Mouse (Mus musculus) G1E-ER4 (cell line): ENCODE data around the gene Smc3. TPM values are rescaled to one million over a fixed set of nuclear protein-coding genes. Genes with fewer than 3 reads are reported as not detected.

Experiments used
- GATA1 ChIP-seq: IDR thresholded peaks from one replicate; pipeline ENCODE4 v1.8.0; 2012; ENCODE audit warnings: low read length, inconsistent platforms
- polyA plus RNA-seq: library from polyadenylated mRNA; stranded (reverse); fragments of >175 nt; gene quantifications from 2 replicates; pipeline ENCODE4 v1.2.3, GENCODE M21; 2012

The Smc3 gene
- polyA plus RNA-seq, 1 experiment: 36.3 TPM

DNA sequence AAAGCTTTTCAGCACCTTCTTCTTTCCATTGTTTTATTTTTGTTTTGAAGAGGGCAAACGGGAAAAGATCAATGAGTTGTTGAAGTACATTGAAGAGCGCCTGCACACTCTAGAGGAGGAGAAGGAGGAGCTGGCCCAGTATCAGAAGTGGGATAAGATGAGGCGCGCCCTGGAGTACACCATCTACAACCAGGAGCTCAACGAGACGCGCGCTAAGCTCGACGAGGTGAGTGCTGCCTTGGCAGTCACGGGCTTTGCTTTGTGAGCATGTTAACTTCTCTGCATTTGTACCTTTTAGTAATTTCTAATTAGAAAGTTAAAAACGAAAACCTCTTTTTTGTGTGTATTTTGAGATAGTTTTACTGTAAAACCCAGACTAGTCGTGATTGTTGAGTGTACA, 21.5 kb downstream of the Smc3 start:
- TF ChIP-seq GATA1: no peak

DNA sequence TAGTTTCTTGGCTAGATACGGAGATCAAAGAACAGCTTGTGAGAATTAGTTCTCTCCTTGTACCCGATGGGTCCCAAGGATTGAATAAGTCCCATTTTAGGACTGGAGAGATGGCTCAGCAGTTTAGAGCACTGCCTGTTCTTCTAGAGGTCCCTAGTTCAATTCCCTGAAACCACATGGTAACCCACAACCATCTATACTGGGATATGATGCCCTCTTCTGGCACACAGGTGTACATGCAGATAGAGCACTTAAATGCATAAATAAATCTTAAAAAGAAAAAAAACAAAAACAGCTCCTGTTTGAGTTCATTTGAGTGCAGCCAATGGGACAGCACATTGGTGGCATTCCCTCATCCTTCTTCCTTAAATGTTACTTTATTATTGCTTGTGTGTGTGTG, 37.8 kb downstream of the Smc3 start:
- TF ChIP-seq GATA1: no peak

DNA sequence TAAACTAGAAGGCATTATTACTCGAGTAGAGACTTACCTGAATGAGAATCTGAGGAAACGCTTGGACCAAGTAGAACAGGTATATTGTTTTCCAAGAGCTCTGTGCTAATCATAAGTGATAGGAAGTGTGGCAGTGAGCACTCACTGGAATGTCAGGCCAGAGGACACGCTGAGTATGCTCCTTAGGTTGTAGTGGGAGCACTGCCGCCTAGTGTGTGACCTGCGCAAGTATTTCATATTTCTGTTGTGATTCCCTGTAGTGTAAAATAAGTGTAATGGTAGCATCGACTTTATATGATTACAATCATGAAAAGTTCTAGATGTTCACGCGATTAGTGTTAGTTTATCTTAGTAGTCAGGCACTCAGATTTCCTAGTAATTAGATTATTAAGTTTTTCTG, 38.5 kb downstream of the Smc3 start:
- no peak for TF ChIP-seq GATA1

DNA sequence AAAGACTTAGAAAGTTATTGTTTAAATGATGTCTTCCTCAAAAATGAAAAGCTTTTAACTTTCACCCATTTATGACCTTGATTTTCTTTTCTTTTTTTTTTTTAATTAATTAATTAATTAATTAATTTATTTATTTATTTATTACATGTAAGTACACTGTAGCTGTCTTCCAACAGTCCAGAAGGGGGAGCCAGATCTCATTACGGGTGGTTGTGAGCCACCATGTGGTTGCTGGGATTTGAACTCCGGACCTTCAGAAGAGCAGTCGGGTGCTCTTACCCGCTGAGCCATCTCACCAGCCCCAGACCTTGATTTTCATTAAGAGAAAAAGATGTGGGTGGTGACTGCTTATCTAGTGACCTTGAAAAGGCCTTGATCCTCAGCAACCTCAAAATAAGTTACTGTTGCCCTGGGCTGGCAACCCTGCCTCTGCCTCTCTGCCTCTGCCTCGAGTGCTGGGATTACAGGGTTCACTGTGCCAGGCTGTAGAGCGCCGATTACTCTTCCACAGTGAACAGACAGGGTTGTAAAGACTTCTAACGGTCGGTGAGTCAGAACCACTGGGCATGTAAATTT, 43.9 kb downstream of the Smc3 start:
- no peak for TF ChIP-seq GATA1

DNA sequence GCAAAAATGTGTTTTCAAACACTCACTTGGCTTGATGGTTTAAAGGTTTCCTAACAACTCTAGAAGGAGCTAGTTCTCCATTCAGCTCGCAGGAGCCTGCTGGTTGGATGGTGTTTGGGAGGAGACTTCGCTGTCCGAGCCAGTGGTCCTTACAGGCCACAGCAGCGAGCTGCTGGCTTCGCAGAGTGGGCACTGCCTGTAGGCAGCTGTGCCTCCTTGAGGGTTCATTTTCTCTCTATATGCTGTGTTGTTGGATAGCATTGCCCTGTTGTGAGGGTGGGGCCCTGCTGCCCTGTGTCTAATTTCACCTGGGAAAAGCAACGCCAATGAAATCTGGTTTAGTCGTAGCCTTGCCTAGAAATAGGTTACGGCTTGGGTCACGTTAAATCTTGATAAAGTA, 47.1 kb downstream of the Smc3 start:
- no peak for TF ChIP-seq GATA1

DNA sequence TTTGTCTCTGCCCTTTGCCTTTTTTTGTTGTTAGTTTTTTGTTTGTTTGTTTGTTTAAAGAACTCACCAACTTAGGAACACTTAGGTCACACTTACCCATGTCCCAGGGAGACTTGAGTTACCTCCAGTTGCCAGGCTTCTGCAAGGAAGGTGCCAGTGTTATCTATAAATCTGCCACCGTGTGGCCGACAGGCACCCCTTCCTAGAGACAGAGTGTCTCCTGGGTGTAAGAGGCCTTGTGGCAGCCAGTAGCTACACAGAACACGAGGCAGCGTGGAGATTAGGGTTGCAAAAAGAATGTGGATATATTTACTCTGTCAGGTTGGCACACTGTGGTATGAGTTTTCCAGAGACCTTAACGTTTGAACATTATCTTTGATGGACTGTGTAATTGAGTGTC, 47.9 kb downstream of the Smc3 start:
- TF ChIP-seq GATA1: no peak

DNA sequence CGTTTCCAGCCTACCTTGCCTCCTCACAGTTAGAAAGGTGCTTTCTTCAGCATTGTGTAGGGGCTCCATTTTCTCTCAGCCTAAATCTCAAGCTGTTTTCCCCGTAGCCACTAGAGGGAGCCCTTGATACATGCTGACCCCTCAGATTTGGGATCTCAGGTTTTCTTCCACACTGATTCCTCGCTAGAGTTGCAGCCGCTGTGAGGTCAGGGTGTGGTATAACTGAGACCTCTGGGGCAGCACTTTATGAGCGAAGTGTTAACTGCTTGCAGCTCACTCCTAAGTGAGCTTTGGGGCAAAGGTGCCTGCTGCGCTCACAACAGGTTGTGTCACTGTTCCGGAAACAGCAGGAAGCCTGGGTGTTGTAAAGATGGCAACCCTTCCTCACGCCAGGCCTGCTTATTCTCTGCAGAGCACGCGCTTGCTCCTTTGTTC, 48.6 kb downstream of the Smc3 start:
- no peak for TF ChIP-seq GATA1

DNA sequence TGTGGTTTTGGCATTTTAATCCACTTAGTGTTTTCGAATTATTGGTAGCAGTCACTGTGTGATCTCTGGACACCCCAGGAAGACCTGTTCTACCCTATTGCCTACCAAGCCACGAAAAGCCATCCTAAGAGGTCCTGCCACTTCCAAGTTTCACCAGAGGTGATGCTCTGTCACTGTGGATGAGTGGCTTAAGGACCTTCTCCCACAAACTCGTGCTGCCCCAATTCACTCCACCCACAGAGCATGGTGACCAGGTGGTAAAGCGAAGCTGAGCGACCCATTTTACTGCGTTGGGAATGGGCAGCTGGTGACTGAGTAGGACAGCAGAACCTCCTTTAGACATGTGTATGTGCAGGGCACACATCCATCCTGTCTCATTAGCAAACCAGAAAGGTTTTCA, 49.2 kb downstream of the Smc3 start:
- no peak for TF ChIP-seq GATA1

DNA sequence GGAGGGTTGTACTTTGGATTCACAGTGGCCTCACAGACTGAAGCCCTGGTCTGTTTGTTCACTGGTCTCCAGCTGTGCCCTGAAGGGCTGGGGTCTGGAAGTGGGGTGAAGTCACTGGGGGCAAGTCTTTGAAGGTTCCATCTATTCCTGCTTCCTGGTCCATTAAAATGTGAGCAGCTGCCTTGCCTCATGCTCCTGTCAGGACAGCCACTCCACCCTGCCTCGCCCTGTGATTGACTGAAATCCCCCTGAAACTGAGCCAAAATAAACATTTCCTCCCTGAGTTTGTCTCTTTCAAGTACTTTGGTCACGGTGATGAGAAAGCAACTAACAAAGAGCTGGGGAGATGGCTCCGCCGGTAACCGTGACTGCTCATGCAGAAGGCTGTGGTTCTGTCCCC, 49.6 kb downstream of the Smc3 start:
- no peak for TF ChIP-seq GATA1

DNA sequence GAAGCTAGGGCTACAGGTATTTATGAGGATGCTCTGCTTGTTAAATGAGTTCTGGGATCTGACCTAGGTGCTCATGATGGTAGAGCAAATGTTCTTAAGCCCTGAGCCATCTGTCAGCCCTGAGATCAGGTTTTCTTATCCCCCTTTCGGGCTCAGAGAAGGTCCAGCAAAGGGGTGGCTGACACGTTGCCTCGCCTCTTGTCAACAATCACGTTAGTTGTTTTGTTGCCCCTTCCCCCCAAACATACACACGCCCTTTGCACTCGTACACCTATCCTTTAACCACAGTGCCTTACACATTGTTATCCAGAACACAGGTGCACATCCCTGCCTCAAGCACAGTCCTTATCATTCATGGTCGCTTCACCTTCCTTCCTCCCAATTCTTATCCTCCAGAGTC, 50.7 kb downstream of the Smc3 start:
- TF ChIP-seq GATA1: no peak

DNA sequence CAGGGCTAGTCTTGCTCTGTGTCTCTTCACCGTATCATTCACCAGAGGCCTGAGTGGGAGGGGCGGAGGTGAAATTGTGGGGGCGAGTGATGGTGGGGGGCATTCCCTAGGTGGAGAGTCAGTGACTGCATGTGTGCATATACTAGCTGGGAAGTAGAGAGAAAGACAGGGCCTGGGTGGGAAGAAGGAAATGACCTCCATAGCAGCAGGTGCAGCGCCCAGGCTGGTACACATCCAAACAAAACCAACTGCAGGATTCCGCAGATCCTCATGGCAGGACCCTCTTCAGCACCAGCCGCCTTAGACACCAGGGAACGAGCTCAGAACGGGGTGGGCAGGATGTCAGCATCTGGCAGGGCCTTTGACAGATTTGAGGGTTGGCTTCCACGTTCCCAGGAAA, 52.1 kb downstream of the Smc3 start:
- no peak for TF ChIP-seq GATA1

DNA sequence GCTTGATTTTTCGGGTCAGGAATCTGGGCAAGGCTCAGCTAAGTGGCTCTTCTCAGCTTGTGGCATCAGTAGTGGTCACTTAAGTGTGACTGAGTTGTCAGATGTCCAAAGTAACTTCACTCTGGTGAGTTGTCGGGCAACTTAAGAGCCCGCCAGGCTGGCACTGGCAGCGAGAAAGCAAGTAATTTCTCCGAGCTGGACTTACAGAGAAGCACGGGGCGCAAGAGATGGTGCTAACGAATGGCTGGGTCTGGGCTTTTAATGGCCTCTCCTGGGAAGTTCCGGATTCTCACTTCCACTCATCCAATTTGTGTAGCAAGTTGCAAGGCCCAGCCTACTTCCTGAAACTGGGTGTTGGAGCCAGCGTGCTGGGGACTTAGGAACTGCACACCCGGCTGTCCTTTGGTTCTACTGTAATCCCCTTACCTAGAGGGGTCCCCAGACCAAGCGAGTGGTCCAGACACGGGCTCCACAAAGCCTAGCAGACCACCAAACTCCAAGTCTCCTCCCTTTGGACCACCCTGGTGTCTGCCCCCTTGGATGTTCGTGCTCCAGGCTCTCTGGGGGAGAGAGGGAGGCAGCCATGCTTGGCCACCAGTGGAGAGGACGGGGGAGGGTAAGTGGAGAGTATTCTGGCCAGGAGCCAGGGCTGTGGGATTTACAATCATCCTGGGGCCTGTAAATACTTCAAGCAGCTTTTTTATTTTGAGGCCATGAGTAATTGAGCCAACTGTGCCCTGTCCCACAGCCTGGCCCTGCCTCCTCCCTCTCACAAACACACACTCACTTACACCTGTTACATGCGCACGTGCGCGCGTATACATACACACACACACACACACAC, 53.6 kb downstream of the Smc3 start:
- TF ChIP-seq GATA1: no peak

DNA sequence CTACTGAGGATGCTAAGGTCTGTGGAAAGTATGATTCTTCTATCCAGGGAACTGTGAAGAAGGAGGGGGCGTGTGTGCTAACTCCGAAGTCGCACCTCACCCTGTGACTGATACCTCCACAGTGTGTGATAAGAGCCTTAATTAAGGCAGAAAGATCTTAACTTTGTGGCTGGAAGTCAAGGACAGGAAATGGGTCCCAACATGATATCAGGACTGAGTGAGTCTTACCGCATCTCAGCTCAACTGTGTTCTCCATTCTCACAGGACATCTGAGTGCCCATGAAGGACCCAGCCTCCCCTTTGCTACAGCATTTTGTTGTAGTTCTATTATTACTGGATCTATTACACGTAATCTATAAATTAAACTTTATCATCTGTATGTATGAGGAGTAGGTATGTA, 57.2 kb downstream of the Smc3 start:
- no peak for TF ChIP-seq GATA1

DNA sequence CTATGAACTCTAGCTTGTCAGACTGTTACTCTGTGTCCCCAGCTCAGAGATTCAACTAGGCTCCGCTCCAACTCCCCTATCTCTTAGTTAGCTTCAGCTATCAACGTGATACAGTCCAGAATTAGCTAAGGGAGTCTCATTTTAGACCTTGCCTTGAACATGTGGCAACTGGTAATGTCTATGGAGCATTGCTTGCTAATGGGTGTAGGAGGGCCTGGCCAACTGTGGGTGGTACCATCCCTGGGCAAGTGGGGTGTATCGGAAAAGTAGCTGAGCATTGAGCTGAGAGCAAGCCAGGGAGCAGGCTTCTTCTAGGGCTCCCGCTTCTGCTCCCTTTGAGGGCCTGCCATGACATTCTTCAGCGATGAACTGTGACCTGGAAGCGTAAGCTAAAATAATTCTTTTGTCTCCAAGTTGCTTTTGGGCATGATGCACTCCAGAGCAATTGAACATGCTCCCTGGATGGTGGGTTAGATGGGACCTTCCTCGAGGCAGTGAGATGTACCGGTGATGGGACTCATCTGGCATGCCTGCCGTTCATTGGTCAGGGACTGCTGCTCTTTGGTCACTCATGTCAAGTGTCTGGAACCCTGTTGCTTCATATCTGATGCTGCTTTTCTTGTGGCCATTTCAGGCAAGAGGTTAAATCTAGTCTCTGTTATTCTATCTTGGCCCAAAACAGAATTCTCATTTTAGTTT, 60.7 kb downstream of the Smc3 start:
- no peak for TF ChIP-seq GATA1

DNA sequence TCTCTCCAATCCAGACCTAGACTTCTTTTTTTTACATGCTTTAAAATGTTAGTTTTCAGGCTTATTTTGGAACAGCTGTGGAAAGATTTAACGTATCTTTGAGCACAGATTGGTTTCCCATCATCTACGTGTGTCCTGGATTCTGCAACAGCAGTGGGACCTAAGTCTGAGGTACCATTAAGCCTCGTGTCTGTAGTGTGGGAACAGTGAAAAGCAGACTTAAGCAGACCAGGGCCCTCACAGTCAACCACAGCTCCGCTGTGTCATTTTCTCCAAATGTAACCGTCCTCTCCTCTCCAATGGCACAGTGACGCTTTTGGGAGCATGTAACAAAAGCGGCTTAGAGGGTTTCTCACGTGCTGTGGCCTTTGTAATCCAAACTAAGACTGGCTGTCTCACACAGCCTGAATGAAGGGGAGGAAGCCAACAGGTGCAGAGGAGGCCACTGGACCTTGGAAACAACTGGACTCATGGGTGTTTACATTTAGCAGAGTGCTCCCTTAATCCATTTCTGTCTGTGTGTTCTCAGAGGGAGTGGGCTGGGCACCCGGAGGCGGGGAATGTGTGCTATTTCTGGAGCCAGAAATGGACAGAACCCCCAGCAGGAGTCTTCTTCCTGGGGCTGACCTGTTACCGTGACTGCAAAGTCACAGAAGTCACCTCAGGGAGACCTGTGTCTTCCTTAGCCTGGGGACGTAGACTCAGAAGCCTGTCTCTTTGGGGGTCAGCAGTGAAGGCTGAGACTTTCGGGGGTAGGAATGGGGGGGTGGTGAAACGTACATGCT, 61.9 kb downstream of the Smc3 start:
- TF ChIP-seq GATA1: no peak

DNA sequence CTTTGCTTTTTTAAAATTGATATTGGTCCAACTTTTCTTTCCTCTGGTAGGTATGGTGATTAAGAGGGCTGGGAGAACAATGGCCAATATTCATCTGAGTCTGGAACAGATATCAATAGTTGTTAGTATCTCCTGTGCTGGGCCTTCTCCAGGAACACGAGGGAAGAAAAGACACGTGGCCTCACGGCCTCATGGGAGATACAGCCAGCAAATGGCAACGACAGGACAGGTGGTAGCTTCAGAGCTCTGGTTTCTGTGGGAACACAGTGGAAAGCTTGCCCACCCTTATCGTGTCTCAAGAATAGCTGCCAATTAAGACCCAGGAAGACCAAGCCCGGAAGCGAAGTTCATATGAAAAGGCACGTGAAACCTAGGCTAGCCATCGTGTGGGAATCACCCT, 64.6 kb downstream of the Smc3 start:
- no peak for TF ChIP-seq GATA1
